ENCODE assay signal across 13 mouse cellular contexts in the genomic region with DNA sequence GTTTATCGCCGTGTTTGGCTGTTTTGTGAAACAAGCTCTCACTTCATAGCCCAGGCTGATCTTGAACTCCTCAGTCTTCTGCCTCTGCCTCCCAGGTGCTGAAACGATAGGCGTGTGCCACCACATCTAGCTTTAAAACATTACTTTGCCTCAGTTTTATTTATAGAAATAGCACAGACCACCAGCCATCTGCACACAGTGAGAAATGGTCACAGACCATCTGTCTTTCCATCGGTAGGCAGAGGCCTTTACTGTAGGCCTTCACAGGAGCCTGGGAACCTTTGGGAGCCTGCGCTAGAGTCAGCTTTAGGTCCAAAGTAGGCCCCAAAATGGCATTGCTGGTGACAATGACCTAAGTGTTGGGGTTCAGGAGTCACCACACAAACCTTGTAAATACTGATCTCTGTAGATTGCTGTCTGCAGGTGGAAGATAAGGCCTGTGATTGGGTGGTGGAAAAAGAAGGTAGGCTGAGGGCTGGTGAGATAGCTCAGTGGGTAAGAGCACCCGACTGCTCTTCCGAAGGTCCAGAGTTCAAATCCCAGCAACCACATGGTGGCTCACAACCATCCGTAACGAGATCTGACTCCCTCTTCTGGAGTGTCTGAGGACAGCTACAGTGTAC.
"Had no signal": no experiment of that assay in that cellular context is flagged by ENCODE, and none has a peak within 500 bp of the region (broad histone marks: within the 10 kb centered on the region; RNA-seq: fewer than 3 reads in every experiment).

No protein-coding gene starts in this region.

- DNase-seq: kidney, postnatal 36 days; lung, embryonic 14.5 days; lung, postnatal 10 days; lung, postnatal 4 days; midbrain, embryonic 14.5 days; thymus, postnatal 4 days had no signal

- H3K27ac ChIP-seq: kidney, postnatal 0 days; limb, embryonic 15.5 days; liver, embryonic 12.5 days; midbrain, embryonic 10.5 days; neural tube, embryonic 15.5 days; stomach, postnatal 0 days had no signal

- H3K4me3 ChIP-seq: limb, embryonic 15.5 days; liver, embryonic 12.5 days; midbrain, embryonic 10.5 days; myocyte; neural tube, embryonic 15.5 days had no signal

- ATAC-seq: liver, embryonic 12.5 days had no signal
